Mouse (Mus musculus): ENCODE data around the gene Tnrc18. TPM values are rescaled to one million over a fixed set of nuclear protein-coding genes. Genes with fewer than 3 reads are reported as not detected.

Gene Tnrc18
- total and polyA plus RNA-seq, 3 experiments, result 0.71 to 7.7 (median 5.2) TPM

- no peak overlapping the region for H3K4me3 ChIP-seq (replicated peaks in 1 of 3; ENCODE audit: low read depth in 2 of 3, low read length in 2 of 3, poor library complexity in 1 of 3)
- no peaks in the 10 kb centered on the region for H3K27me3 ChIP-seq (replicated peaks)
- no peak for DNase-seq (ENCODE audit: extremely low read depth)
- dilution Hi-C loops (cut with MboI; ENCODE audit: extremely low pct_ligation_motif_present, extremely low pct_unique_long_range_greater_than_20kb, low sequenced_read_pairs) (no loop called here), in situ Hi-C loops (cut with MboI; ENCODE audit: low pct_ligation_motif_present, low pct_unique_long_range_greater_than_20kb, low sequenced_read_pairs) (loop anchor here (10.0 kb wide), 2 partner anchors 48 to 108 kb away; partner anchors contain the start of gene Tnrc18)
- TF ChIP-seq KAT2A (IDR thresholded peaks at IDR 0.05; ENCODE audit: insufficient replicate concordance, low read length) (no peak), ETS1 (conservative IDR thresholded peaks at IDR 0.05; ENCODE audit: low read depth, low read length) (no peak), NRF1 (IDR thresholded peaks at IDR 0.05; ENCODE audit: low read depth, low read length) (no peak), SIN3A (IDR thresholded peaks at IDR 0.05; ENCODE audit: low read length) (no peak), MAZ (IDR thresholded peaks at IDR 0.05; ENCODE audit: low read depth, low read length) (no peak)
- H3K79me2 ChIP-seq (replicated peaks; ENCODE audit: control insufficient read depth, extremely low read depth, insufficient read depth, poor library complexity, severe bottlenecking), result no peaks in the 10 kb centered on the region; the same call in 1 of the 2 replicates
- H3K4me2 ChIP-seq (ENCODE audit: insufficient read depth, low read depth, poor library complexity, severe bottlenecking), result no peak overlapping the region
- H3K9me3 ChIP-seq (replicated peaks; ENCODE audit: low read length), result no peaks in the 10 kb centered on the region
- H3K27ac ChIP-seq (ENCODE audit: insufficient read depth, low read depth), result no peak overlapping the region
- H3K36me3 ChIP-seq (replicated peaks in 1 of 2; ENCODE audit: control insufficient read depth in 1 of 2, insufficient read depth in 1 of 2, low read length in 1 of 2), result peaks cover 37 to 91% of the 10 kb centered on the region in 2 experiments
- no peak overlapping the region for H3K9ac ChIP-seq (ENCODE audit: insufficient read depth, low read depth)
- H3K4me1 ChIP-seq (ENCODE audit: control insufficient read depth in 1 of 2, insufficient read depth in 2 of 2), result peaks cover 0 to 9% of the 10 kb centered on the region in 2 experiments; a peak in 2 of 4 replicates
Measured at GRCm38 (mm10) chr5:142766708-142767107, 50.8 kb downstream of the Tnrc18 start.

DNA sequence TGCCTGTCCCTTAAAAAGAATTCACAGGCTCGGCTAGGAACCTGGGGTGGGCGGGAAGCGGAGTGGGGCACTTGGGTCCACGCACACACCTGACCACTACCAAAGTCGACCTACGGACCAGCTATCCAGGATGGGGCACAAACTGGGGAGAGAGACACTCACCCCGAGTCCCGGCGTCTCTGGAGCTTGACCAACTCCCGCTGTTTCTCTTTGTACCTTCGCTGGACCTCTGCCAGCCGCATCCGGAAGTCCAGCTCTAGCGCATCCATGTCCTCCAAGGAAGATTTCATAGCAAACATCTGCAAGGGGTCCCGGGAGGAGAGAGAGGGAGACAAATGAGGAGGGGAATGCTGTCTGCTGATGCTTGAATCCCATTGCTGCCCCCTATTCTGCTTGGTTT lies 52.6 kb downstream of the Tnrc18 start:
- Histone ChIP-seq H3K27ac (ENCODE audit: insufficient read depth, low read depth) (no peak overlapping the region), H3K9ac (ENCODE audit: insufficient read depth, low read depth) (no peak overlapping the region), H3K4me1 (ENCODE audit: control insufficient read depth in 1 of 2, insufficient read depth in 2 of 2) (peaks cover 0 to 9% of the 10 kb centered on the region in 2 experiments; a peak in 2 of 4 replicates), H3K9me3 (replicated peaks; ENCODE audit: low read length) (no peaks in the 10 kb centered on the region), H3K4me3 (replicated peaks in 1 of 3; ENCODE audit: low read depth in 2 of 3, low read length in 2 of 3, poor library complexity in 1 of 3) (no peak overlapping the region), H3K36me3 (replicated peaks in 1 of 2; ENCODE audit: control insufficient read depth in 1 of 2, insufficient read depth in 1 of 2, low read length in 1 of 2) (peaks cover 36 to 93% of the 10 kb centered on the region in 2 experiments), H3K27me3 (replicated peaks) (no peaks in the 10 kb centered on the region), H3K4me2 (ENCODE audit: insufficient read depth, low read depth, poor library complexity, severe bottlenecking) (no peak overlapping the region), H3K79me2 (replicated peaks; ENCODE audit: control insufficient read depth, extremely low read depth, insufficient read depth, poor library complexity, severe bottlenecking) (no peaks in the 10 kb centered on the region; the same call in 1 of the 2 replicates)
- in situ Hi-C loops (cut with MboI; ENCODE audit: low pct_ligation_motif_present, low pct_unique_long_range_greater_than_20kb, low sequenced_read_pairs), result loop anchor here (10.0 kb wide), 2 partner anchors 50 to 110 kb away; partner anchors contain the start of gene Tnrc18
- dilution Hi-C loops (cut with MboI; ENCODE audit: extremely low pct_ligation_motif_present, extremely low pct_unique_long_range_greater_than_20kb, low sequenced_read_pairs), result no loop called here
- TF ChIP-seq CTCF (conservative IDR thresholded peaks at IDR 0.05 in 1 of 2, IDR thresholded peaks at IDR 0.05 in 1 of 2; ENCODE audit: low read depth in 2 of 2, low read length in 2 of 2), result no peak
- no peak for TF ChIP-seq NRF1 (IDR thresholded peaks at IDR 0.05; ENCODE audit: low read depth, low read length)
- TF ChIP-seq ZMIZ1 (IDR thresholded peaks at IDR 0.05; ENCODE audit: low read depth, low read length), result no peak
- no peak for TF ChIP-seq BHLHE40 (IDR thresholded peaks at IDR 0.05; ENCODE audit: low read depth, low read length)
- TF ChIP-seq PAX5 (IDR thresholded peaks at IDR 0.05; ENCODE audit: low read length), result no peak
- no peak for TF ChIP-seq USF1 (IDR thresholded peaks at IDR 0.05; ENCODE audit: low read depth, low read length)
- no peak for TF ChIP-seq ZC3H11A (IDR thresholded peaks at IDR 0.05; ENCODE audit: low read depth, low read length)
- TF ChIP-seq MAX (IDR thresholded peaks at IDR 0.05; ENCODE audit: low read length), result no peak
- no peak for TF ChIP-seq NELFE (IDR thresholded peaks at IDR 0.05; ENCODE audit: low read depth, low read length)
- TF ChIP-seq ZKSCAN1 (IDR thresholded peaks at IDR 0.05; ENCODE audit: borderline replicate concordance, low read depth, low read length), result no peak
- TF ChIP-seq RAD21 (IDR thresholded peaks at IDR 0.05; ENCODE audit: low read depth, low read length), result no peak
- no peak for TF ChIP-seq ELF1 (IDR thresholded peaks at IDR 0.05; ENCODE audit: low read depth, low read length)
- no peak for TF ChIP-seq JUN (IDR thresholded peaks at IDR 0.05; ENCODE audit: insufficient read depth, low read depth, low read length)
- no peak for DNase-seq (ENCODE audit: extremely low read depth)

Measured in CH12.LX (cell line).